Mouse (Mus musculus): ENCODE results near the gene Fancm. TPM values are rescaled to one million over a fixed set of nuclear protein-coding genes. Genes with fewer than 3 reads are reported as not detected.
"Not testable (repeated sequence)": the region's sequence is repeated elsewhere in the genome, so short reads cannot be mapped to it uniquely, and the experiment has no call there.

Gene Fancm
- polyA plus RNA-seq, 1 experiment from 2014 or later: 13.2 TPM

DNA sequence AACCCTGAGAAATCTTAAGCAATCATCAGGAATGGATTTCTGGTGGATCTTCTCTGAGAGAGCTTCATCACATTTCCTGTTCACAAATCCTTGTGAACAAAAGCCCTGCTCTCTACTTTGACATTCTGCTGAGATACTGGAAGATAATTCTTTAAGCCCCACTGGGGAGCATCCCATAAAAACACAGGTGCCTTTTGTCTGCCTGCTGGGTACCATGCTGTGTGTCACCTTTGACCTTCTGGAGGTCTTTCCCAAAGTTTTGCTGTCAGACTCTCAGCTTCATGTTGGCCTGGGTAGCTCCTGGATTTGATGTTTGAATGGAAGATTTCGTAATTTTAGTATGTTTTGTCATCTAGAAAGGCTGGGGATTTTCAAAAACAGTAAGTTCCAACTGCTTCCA is 33.3 kb downstream of the Fancm start:
- no peaks in the 10 kb centered on the region for H3K27me3 ChIP-seq (ENCODE audit: control insufficient read depth, insufficient read depth, low read length)
- H3K9ac ChIP-seq (ENCODE audit: low read length): no peak overlapping the region
- ATAC-seq (replicated peaks; ENCODE audit: low FRiP score): no peak
- H3K4me3 ChIP-seq (ENCODE audit: low read depth, low read length): no peak overlapping the region
- H3K9me3 ChIP-seq (ENCODE audit: control insufficient read depth, low read length): no peaks in the 10 kb centered on the region
- DNase-seq (ENCODE audit: low spot score): no peak
- no peaks in the 10 kb centered on the region for H3K4me1 ChIP-seq (replicated peaks; ENCODE audit: control insufficient read depth, insufficient read depth, low read length)
- H3K27ac ChIP-seq (ENCODE audit: low read depth, low read length): no peak overlapping the region
- WGBS: 71% methylated on average over 1 of the region's 1 CpGs
- H3K36me3 ChIP-seq (ENCODE audit: control insufficient read depth, insufficient read depth, low read length): peaks cover 8% of the 10 kb centered on the region
- H3K4me2 ChIP-seq (ENCODE audit: low read depth, low read length, severe bottlenecking): no peak overlapping the region

DNA sequence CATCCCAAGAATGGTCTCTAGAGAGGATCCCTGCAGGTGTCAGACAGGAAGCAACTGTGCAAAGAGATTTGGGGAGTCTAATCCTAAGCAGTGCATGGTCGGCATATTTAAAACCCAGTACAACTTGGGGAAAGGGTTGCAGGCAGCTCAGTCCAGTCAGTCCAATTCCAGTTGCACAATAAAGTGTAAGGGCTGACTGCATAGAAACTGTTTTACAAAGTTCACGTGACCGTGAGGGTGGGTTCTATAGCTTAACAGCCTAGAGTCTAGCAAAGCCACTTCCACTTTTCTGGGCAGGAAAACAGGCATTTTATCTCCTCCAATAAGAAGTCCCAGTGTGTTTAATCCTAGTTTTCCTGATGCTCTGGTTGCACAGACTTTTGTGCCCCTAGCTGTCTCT is 36.1 kb downstream of the Fancm start:
- Histone ChIP-seq H3K9ac (ENCODE audit: low read length) (no peak overlapping the region), H3K27me3 (ENCODE audit: control insufficient read depth, insufficient read depth, low read length) (no peaks in the 10 kb centered on the region), H3K27ac (ENCODE audit: low read depth, low read length) (no peak overlapping the region), H3K4me1 (replicated peaks; ENCODE audit: control insufficient read depth, insufficient read depth, low read length) (no peaks in the 10 kb centered on the region), H3K9me3 (ENCODE audit: control insufficient read depth, low read length) (no peaks in the 10 kb centered on the region), H3K4me2 (ENCODE audit: low read depth, low read length, severe bottlenecking) (no peak overlapping the region), H3K36me3 (ENCODE audit: control insufficient read depth, insufficient read depth, low read length) (no peaks in the 10 kb centered on the region; the same call in 1 of the 2 replicates), H3K4me3 (ENCODE audit: low read depth, low read length) (no peak overlapping the region)
- no peak for ATAC-seq (replicated peaks; ENCODE audit: low FRiP score)
- DNase-seq (ENCODE audit: low spot score): no peak
- WGBS: 92% methylated on average over 3 of the region's 3 CpGs

DNA sequence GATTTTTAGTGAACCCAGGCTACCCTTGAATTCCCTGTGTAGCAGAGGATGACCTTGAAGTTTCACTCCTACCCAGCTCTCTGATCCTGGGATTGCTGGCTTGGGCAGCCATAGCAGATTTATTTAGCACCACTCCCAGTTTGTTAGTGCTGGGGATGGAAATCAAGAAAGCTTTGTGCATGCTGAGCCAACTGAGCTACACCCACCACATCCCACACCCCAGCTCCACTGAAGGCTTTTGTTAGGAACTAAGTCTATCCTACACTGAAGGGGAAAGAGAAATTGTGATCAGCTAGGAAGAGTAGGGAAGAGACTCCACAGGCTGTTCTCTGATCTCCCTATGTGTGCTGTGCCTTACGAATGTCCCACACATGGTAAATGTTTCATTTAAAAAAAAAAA is 37.4 kb downstream of the Fancm start:
- H3K4me2 ChIP-seq (ENCODE audit: low read depth, low read length, severe bottlenecking): no peak overlapping the region
- H3K4me1 ChIP-seq (replicated peaks; ENCODE audit: control insufficient read depth, insufficient read depth, low read length): no peaks in the 10 kb centered on the region
- WGBS: 100% methylated on average over 1 of the region's 1 CpGs
- no peak overlapping the region for H3K9ac ChIP-seq (ENCODE audit: low read length)
- H3K36me3 ChIP-seq (ENCODE audit: control insufficient read depth, insufficient read depth, low read length): no peaks in the 10 kb centered on the region; the same call in 1 of the 2 replicates
- no peaks in the 10 kb centered on the region for H3K9me3 ChIP-seq (ENCODE audit: control insufficient read depth, low read length)
- H3K27ac ChIP-seq (ENCODE audit: low read depth, low read length): no peak overlapping the region
- no peak for DNase-seq (ENCODE audit: low spot score)
- no peak for ATAC-seq (replicated peaks; ENCODE audit: low FRiP score)
- no peaks in the 10 kb centered on the region for H3K27me3 ChIP-seq (ENCODE audit: control insufficient read depth, insufficient read depth, low read length)
- H3K4me3 ChIP-seq (ENCODE audit: low read depth, low read length): no peak overlapping the region

DNA sequence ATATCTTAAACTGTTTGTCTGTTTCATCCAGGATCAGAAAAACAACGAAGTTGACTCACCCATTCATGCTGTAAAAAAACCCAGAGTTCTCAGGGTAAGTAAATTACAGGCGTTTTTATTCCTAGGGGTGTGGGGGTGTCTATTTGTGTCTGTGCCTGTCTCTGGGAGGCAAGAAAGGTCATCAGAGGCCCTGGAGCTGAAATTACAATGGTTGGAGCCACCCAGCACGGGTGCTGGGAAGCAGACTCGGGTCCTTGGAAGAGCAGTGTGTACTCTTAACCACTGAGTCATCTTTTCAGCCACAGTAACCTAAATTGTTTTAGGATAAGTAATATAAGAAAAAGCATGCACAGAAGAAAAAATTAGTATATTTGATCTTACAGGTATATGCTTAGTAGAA is 38.5 kb downstream of the Fancm start:
- no peak overlapping the region for H3K4me3 ChIP-seq (ENCODE audit: low read depth, low read length)
- ATAC-seq (replicated peaks; ENCODE audit: low FRiP score): no peak
- no peaks in the 10 kb centered on the region for H3K9me3 ChIP-seq (ENCODE audit: control insufficient read depth, low read length)
- no peak overlapping the region for H3K27ac ChIP-seq (ENCODE audit: low read depth, low read length)
- H3K36me3 ChIP-seq (ENCODE audit: control insufficient read depth, insufficient read depth, low read length): no peaks in the 10 kb centered on the region; the same call in 1 of the 2 replicates
- no peak overlapping the region for H3K4me2 ChIP-seq (ENCODE audit: low read depth, low read length, severe bottlenecking)
- no peak for DNase-seq (ENCODE audit: low spot score)
- no peak overlapping the region for H3K9ac ChIP-seq (ENCODE audit: low read length)
- no peaks in the 10 kb centered on the region for H3K4me1 ChIP-seq (replicated peaks; ENCODE audit: control insufficient read depth, insufficient read depth, low read length)
- 93% methylated on average over 4 of the region's 4 CpGs for WGBS
- no peaks in the 10 kb centered on the region for H3K27me3 ChIP-seq (ENCODE audit: control insufficient read depth, insufficient read depth, low read length)

DNA sequence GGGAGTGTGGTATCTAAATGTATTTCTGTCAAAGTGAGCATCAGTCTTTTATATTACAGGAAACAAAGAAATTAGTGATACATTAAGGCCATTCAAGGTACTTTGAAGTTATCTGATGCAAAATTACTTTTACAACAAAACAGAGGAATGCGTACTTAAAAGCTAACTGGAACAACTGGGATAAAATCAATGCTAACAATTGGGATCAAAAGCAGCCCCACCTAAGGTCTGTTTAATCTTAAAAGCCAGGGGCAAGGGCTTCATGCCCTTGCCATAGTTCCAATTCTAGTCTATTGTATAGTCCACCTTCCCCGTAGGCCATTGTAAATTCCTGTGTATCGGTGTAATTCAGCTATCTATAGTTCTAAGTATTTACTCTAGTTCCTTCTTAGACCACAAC is 39.6 kb downstream of the Fancm start:
- H3K4me1 ChIP-seq (replicated peaks; ENCODE audit: control insufficient read depth, insufficient read depth, low read length); H3K9ac ChIP-seq (ENCODE audit: low read length); H3K27me3 ChIP-seq (ENCODE audit: control insufficient read depth, insufficient read depth, low read length); H3K4me3 ChIP-seq (ENCODE audit: low read depth, low read length); H3K36me3 ChIP-seq (ENCODE audit: control insufficient read depth, insufficient read depth, low read length); DNase-seq (ENCODE audit: low spot score); ATAC-seq (replicated peaks; ENCODE audit: low FRiP score); H3K27ac ChIP-seq (ENCODE audit: low read depth, low read length); H3K9me3 ChIP-seq (ENCODE audit: control insufficient read depth, low read length); H3K4me2 ChIP-seq (ENCODE audit: low read depth, low read length, severe bottlenecking): not testable (repeated sequence)
- WGBS: 97% methylated on average over 3 of the region's 3 CpGs

DNA sequence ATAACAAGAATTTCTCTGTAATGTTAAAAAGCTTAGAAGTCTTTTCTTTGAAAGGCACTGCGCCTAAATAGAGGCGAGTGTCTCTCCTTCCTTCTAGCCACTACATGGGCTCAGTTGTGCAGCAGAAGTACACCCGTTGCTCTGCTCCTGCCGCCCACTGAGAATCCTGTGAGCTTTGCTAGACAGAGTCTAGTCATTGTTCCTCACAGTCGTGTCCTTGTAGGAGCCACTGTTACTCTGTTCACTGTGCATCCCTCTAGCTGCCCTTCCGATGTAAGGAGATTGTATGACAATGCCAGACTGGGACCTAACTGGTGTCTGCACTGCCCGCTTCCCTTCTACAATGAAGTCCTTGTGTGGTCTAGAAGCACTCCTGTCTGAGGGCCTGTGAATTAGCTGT is 43.6 kb downstream of the Fancm start:
- Histone ChIP-seq H3K36me3 (ENCODE audit: control insufficient read depth, insufficient read depth, low read length) (peaks cover 3% of the 10 kb centered on the region; the same call in 1 of the 2 replicates), H3K9ac (ENCODE audit: low read length) (no peak overlapping the region), H3K9me3 (ENCODE audit: control insufficient read depth, low read length) (no peaks in the 10 kb centered on the region), H3K27ac (ENCODE audit: low read depth, low read length) (no peak overlapping the region), H3K4me3 (ENCODE audit: low read depth, low read length) (no peak overlapping the region), H3K27me3 (ENCODE audit: control insufficient read depth, insufficient read depth, low read length) (no peaks in the 10 kb centered on the region), H3K4me1 (replicated peaks; ENCODE audit: control insufficient read depth, insufficient read depth, low read length) (no peaks in the 10 kb centered on the region), H3K4me2 (ENCODE audit: low read depth, low read length, severe bottlenecking) (no peak overlapping the region)
- WGBS: 87% methylated on average over 7 of the region's 7 CpGs
- DNase-seq (ENCODE audit: low spot score) (no peak), ATAC-seq (replicated peaks; ENCODE audit: low FRiP score) (no peak)

DNA sequence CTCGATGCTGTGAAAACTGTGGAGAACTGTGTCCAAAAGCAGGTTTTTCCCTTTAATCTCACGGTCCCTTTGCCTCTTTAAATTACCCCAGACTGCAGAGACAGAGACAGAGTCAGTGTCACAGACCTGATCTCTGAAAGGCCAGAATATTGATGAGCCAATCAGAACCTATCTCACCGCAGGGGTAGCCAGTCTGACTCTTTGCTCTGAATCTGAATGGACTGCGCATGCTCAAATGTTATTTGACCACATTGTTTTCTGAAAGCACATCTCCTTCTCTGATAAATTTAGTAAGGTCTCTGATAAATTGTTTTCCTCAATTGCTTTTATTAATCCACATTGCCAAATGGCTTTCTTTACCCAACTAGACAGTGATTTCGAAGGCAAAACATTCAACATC is 44.0 kb downstream of the Fancm start:
- DNase-seq (ENCODE audit: low spot score): no peak
- 89% methylated on average over 5 of the region's 5 CpGs for WGBS
- Histone ChIP-seq H3K36me3 (ENCODE audit: control insufficient read depth, insufficient read depth, low read length) (peaks cover 3% of the 10 kb centered on the region; the same call in 1 of the 2 replicates), H3K9me3 (ENCODE audit: control insufficient read depth, low read length) (no peaks in the 10 kb centered on the region), H3K27ac (ENCODE audit: low read depth, low read length) (no peak overlapping the region), H3K4me1 (replicated peaks; ENCODE audit: control insufficient read depth, insufficient read depth, low read length) (no peaks in the 10 kb centered on the region), H3K27me3 (ENCODE audit: control insufficient read depth, insufficient read depth, low read length) (no peaks in the 10 kb centered on the region), H3K4me2 (ENCODE audit: low read depth, low read length, severe bottlenecking) (no peak overlapping the region), H3K4me3 (ENCODE audit: low read depth, low read length) (no peak overlapping the region), H3K9ac (ENCODE audit: low read length) (no peak overlapping the region)
- ATAC-seq (replicated peaks; ENCODE audit: low FRiP score): no peak

DNA sequence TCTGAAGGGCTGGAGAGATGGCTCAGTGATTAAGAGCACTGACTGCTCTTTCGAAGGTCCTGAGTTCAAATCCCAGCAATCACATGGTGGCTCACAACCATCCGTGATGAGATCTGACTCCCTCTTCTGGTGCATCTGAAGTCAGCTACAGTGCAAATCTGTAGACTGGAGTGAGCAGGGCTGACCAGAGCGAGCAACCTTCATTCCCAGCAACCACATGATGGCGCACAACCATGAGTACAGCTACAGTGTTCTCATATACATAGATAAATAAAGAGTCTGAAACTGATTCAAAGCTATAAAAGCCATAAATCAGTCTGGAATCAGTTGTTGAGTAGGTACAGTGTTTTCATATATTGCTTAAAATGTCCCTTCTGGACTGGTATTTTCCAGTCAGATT is 60.7 kb downstream of the Fancm start:
- H3K27ac ChIP-seq (ENCODE audit: low read depth, low read length); ATAC-seq (replicated peaks; ENCODE audit: low FRiP score): not testable (repeated sequence)
- WGBS: 89% methylated on average over 4 of the region's 4 CpGs

DNA sequence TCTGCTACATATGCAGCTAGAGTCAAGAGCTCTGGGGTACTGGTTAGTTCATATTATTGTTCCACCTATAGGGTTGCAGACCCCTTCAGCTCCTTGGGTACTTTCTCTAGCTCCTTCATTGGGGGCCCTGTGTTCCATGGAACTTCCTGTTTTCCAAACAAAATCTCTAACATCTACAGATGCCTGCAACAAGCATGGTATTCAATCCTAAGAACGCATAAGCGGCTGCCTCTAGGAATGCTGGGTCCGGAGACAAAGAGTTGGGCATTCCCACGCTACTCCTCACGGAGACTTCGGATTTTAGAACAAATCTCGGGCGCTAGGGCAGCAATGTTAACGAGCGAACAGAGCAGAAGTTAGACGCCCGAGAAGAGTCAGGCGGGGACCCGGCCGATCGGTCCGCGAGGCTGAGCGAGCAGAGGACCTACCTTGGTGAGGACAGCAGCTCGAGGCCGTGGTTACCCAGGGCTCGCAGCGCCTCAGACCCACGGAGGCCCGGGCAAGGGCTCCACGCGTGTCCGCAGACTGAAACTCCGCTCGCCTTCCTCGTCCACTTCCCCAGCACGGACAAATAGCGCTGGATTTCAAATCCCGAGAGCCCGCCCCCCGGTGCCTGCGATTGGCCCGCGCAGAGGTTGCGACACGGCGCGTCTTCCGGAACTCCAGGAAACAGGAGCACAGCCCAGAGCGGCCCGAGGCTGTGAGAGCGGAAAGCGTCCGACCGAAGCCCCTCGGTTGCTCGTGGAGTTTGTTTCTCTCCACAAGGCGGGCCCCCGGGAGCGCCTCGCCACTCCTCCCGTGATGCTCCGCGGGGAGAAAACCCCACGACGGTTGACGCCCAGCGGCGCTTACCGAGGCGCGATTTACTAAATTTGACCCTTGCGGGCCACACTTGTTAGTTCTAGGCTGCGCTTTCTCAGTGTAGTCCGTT is 96.9 kb downstream of the Fancm start, which contains the start of gene Mis18bp1:
Mis18bp1 (minus strand) TSS at position 584 of the 931 bp plus-strand sequence.
- ATAC-seq (replicated peaks; ENCODE audit: low FRiP score) (peak; percentile 98), DNase-seq (ENCODE audit: low spot score) (peak; percentile 97)
- Histone ChIP-seq H3K4me2 (ENCODE audit: low read depth, low read length, severe bottlenecking) (peak within 1 kb of the TSS; percentile 56), H3K9me3 (ENCODE audit: control insufficient read depth, low read length) (no peaks in the 10 kb centered on the region), H3K4me1 (replicated peaks; ENCODE audit: control insufficient read depth, insufficient read depth, low read length) (no peaks in the 10 kb centered on the region), H3K27ac (ENCODE audit: low read depth, low read length) (peak within 1 kb of the TSS; percentile 86), H3K36me3 (ENCODE audit: control insufficient read depth, insufficient read depth, low read length) (no peaks in the 10 kb centered on the region), H3K9ac (ENCODE audit: low read length) (peak within 1 kb of the TSS; percentile 66), H3K4me3 (ENCODE audit: low read depth, low read length) (peak within 1 kb of the TSS; percentile 79), H3K27me3 (ENCODE audit: control insufficient read depth, insufficient read depth, low read length) (no peaks in the 10 kb centered on the region)
- whole genome bisulfite sequencing: under 1% methylated on average over 70 of the region's 70 CpGs

More for the DNA sequence above, 60.7 kb downstream of the Fancm start:
- H3K36me3 ChIP-seq (ENCODE audit: control insufficient read depth, insufficient read depth, low read length); H3K9me3 ChIP-seq (ENCODE audit: control insufficient read depth, low read length); H3K27me3 ChIP-seq (ENCODE audit: control insufficient read depth, insufficient read depth, low read length); H3K9ac ChIP-seq (ENCODE audit: low read length); H3K4me3 ChIP-seq (ENCODE audit: low read depth, low read length); H3K4me2 ChIP-seq (ENCODE audit: low read depth, low read length, severe bottlenecking); H3K4me1 ChIP-seq (replicated peaks; ENCODE audit: control insufficient read depth, insufficient read depth, low read length); DNase-seq (ENCODE audit: low spot score): not testable (repeated sequence)
